Mouse (Mus musculus): ENCODE measurements at regions not wholly inside any gene's neighbourhood (a gene's known extent, or its start where the extent isn't known, plus 50 kb on each side); places are given as distances from the start of the nearest gene placed in this dataset.

DNA sequence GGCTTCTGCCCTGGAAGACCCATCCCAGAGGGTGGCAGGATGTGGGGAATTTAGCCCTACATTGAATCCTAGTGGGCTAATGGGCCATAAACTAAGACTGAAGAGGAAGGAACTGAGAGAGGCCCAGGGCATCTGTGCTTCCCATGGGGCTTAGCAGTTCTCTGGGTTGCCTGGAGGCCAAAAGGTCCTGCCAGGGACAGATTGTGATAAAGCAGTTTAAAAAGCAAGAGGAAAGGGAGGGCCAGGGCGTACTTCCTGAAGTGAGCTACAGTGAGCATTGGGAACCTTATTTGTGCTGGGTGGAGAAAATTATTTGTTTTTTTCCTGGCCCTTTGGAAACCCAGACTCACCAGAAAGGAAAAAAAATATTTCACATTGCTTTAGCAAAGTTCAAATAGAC lies 136.3 kb downstream of the Qrsl1 start:
- TF ChIP-seq CTCF (IDR thresholded peaks at IDR 0.05; ENCODE audit: control insufficient read depth, insufficient read depth, low read length): no peak
- no peak for TF ChIP-seq POLR2A (IDR thresholded peaks at IDR 0.05; ENCODE audit: borderline replicate concordance, control insufficient read depth, low read depth, low read length)

Data from bone marrow, adult 2 months (tissue).